Mouse (Mus musculus): ENCODE data around the gene Madcam1. TPM values are rescaled to one million over a fixed set of nuclear protein-coding genes. Genes with fewer than 3 reads are reported as not detected.

Madcam1 gene
- polyA plus RNA-seq, 1 experiment = not detected

DNA sequence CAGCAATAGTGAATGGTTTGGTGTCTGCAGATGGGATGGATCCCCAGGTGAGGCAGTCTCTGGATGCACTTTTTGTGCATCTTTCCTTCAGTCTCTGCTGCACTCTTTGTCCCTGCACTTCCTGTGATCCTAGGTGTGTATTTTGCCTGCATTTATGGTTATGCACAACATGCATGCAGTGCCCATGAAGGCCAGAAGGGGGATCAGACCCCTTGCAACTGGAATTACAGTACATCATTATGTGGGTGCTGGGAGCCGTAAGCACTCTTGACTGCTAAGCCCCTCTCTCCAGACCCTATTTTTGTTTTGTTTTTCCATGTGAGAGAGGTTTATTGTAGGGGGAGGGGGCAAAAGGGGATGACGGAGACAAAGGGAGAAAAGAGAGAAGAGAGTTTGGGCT, 4.1 kb upstream of the Madcam1 start:
- no peak overlapping the region for H3ac ChIP-seq (ENCODE audit: control insufficient read depth, insufficient read length, low read depth)
- H3K36me3 ChIP-seq (ENCODE audit: control insufficient read depth, insufficient read depth) = no peaks in the 10 kb centered on the region
- no peaks in the 10 kb centered on the region for H3K79me2 ChIP-seq (ENCODE audit: control insufficient read depth, insufficient read depth)
- no peak for TF ChIP-seq FOSL1 (IDR thresholded peaks at IDR 0.05; ENCODE audit: insufficient read depth, low read length, poor library complexity, severe bottlenecking)
- TF ChIP-seq MYOG (IDR thresholded peaks at IDR 0.05; ENCODE audit: control insufficient read depth, extremely low read depth, insufficient read length) = no peak
- no peak for TF ChIP-seq MAX (IDR thresholded peaks at IDR 0.05)
- no peak for TF ChIP-seq CEBPB (IDR thresholded peaks at IDR 0.05; ENCODE audit: low read depth)
- TF ChIP-seq MYOD1 (IDR thresholded peaks at IDR 0.05; ENCODE audit: control insufficient read depth, insufficient read length, low read depth) = no peak
- H3K4me3 ChIP-seq (ENCODE audit: insufficient read depth, poor library complexity, severe bottlenecking) = no peak overlapping the region
- peaks cover 18% of the 10 kb centered on the region for H3K27me3 ChIP-seq (ENCODE audit: control insufficient read depth, insufficient read depth, insufficient read length)
- no peaks in the 10 kb centered on the region for H3K79me3 ChIP-seq (ENCODE audit: low read depth)

DNA sequence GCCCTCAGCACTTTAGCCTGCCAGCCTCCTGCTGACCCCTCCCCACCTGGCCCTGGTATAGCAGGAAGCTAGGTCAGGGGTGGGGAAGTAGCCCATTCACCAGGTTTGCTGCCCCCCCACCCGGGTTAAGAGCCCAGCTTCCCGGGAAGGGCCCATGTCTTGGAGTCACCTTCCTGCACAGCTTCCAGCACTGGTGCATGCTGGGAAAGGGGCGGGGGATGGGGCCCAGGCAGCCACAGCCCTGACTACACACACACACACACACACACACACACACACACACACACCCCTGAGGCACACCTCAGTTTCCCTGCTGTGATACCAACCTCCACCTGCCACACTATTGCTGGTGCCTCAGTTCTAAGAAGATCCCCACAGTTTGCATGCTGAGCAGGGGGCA, 2.5 kb upstream of the Madcam1 start:
- no peaks in the 10 kb centered on the region for H3K79me2 ChIP-seq (ENCODE audit: control insufficient read depth, insufficient read depth)

DNA sequence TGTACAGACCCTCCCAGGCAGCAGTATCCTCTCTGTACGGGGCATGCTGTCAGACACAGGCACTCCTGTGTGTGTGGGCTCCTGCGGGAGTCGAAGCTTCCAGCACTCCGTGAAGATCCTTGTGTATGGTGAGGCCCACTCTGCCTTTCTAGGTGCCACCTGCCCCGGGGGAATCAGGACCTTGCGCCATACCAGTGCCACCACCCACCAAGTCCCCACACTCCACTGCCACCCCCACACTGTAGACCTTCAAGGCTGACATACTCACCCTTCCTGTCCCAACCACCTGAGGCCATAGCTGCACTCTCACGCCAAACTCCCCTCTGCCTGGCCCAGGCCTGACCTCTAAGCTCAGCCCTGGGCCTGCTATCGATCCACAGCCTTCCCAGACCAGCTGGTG, 692 bp downstream of the Madcam1 start:
- Histone ChIP-seq H3K4me3 (ENCODE audit: insufficient read depth, poor library complexity, severe bottlenecking) (no peak overlapping the region), H3K36me3 (ENCODE audit: control insufficient read depth, insufficient read depth) (no peaks in the 10 kb centered on the region)

More for the DNA sequence above, 2.5 kb upstream of the Madcam1 start:
- Histone ChIP-seq H3K36me3 (ENCODE audit: control insufficient read depth, insufficient read depth) (no peaks in the 10 kb centered on the region), H3K27me3 (ENCODE audit: control insufficient read depth, insufficient read depth, insufficient read length) (peaks cover 19% of the 10 kb centered on the region), H3ac (ENCODE audit: control insufficient read depth, insufficient read length, low read depth) (no peak overlapping the region), H3K79me3 (ENCODE audit: low read depth) (no peaks in the 10 kb centered on the region), H3K4me3 (ENCODE audit: insufficient read depth, poor library complexity, severe bottlenecking) (no peak overlapping the region)
- no peak for TF ChIP-seq MYOD1 (IDR thresholded peaks at IDR 0.05; ENCODE audit: control insufficient read depth, insufficient read length, low read depth)
- no peak for TF ChIP-seq USF1 (IDR thresholded peaks at IDR 0.05; ENCODE audit: low read depth)
- no peak for TF ChIP-seq MAX (IDR thresholded peaks at IDR 0.05)
- no peak for TF ChIP-seq FOSL1 (IDR thresholded peaks at IDR 0.05; ENCODE audit: insufficient read depth, low read length, poor library complexity, severe bottlenecking)
- no peak for TF ChIP-seq CEBPB (IDR thresholded peaks at IDR 0.05; ENCODE audit: low read depth)
- TF ChIP-seq MYOG (IDR thresholded peaks at IDR 0.05; ENCODE audit: control insufficient read depth, extremely low read depth, insufficient read length) = no peak
- TF ChIP-seq CTCF (IDR thresholded peaks at IDR 0.05; ENCODE audit: control insufficient read depth, insufficient read depth, insufficient read length) = no peak

GRCm38 (mm10) chr10:79666493-79666892, 2.1 kb downstream of the Madcam1 start:
- Histone ChIP-seq H3K36me3 (ENCODE audit: control insufficient read depth, insufficient read depth) (no peaks in the 10 kb centered on the region), H3K27me3 (ENCODE audit: control insufficient read depth, insufficient read depth, insufficient read length) (peaks cover 16% of the 10 kb centered on the region), H3K79me2 (ENCODE audit: control insufficient read depth, insufficient read depth) (peaks cover 22% of the 10 kb centered on the region), H3K79me3 (ENCODE audit: low read depth) (peaks cover 14% of the 10 kb centered on the region), H3ac (ENCODE audit: control insufficient read depth, insufficient read length, low read depth) (no peak overlapping the region), H3K4me3 (ENCODE audit: insufficient read depth, poor library complexity, severe bottlenecking) (no peak overlapping the region)
- no peak for TF ChIP-seq CTCF (IDR thresholded peaks at IDR 0.05; ENCODE audit: control insufficient read depth, insufficient read depth, insufficient read length)
- TF ChIP-seq USF1 (IDR thresholded peaks at IDR 0.05; ENCODE audit: low read depth) = no peak
- TF ChIP-seq MYOG (IDR thresholded peaks at IDR 0.05; ENCODE audit: control insufficient read depth, extremely low read depth, insufficient read length) = no peak
- TF ChIP-seq MAX (IDR thresholded peaks at IDR 0.05) = no peak
- no peak for TF ChIP-seq MYOD1 (IDR thresholded peaks at IDR 0.05; ENCODE audit: control insufficient read depth, insufficient read length, low read depth)
- TF ChIP-seq FOSL1 (IDR thresholded peaks at IDR 0.05; ENCODE audit: insufficient read depth, low read length, poor library complexity, severe bottlenecking) = no peak
- TF ChIP-seq CEBPB (IDR thresholded peaks at IDR 0.05; ENCODE audit: low read depth) = no peak

More for the DNA sequence above, 692 bp downstream of the Madcam1 start:
- no peak overlapping the region for H3ac ChIP-seq (ENCODE audit: control insufficient read depth, insufficient read length, low read depth)
- peaks cover 16% of the 10 kb centered on the region for H3K27me3 ChIP-seq (ENCODE audit: control insufficient read depth, insufficient read depth, insufficient read length)
- peaks cover 4% of the 10 kb centered on the region for H3K79me3 ChIP-seq (ENCODE audit: low read depth)
- TF ChIP-seq CTCF (IDR thresholded peaks at IDR 0.05; ENCODE audit: control insufficient read depth, insufficient read depth, insufficient read length) (no peak), FOSL1 (IDR thresholded peaks at IDR 0.05; ENCODE audit: insufficient read depth, low read length, poor library complexity, severe bottlenecking) (no peak), CEBPB (IDR thresholded peaks at IDR 0.05; ENCODE audit: low read depth) (no peak), MYOD1 (IDR thresholded peaks at IDR 0.05; ENCODE audit: control insufficient read depth, insufficient read length, low read depth) (no peak), MAX (IDR thresholded peaks at IDR 0.05) (no peak), USF1 (IDR thresholded peaks at IDR 0.05; ENCODE audit: low read depth) (no peak), MYOG (IDR thresholded peaks at IDR 0.05; ENCODE audit: control insufficient read depth, extremely low read depth, insufficient read length) (no peak)
- H3K79me2 ChIP-seq (ENCODE audit: control insufficient read depth, insufficient read depth) = peaks cover 7% of the 10 kb centered on the region

GRCm38 (mm10) chr10:79668076-79668475, 3.7 kb downstream of the Madcam1 start:
- no peak overlapping the region for H3K4me3 ChIP-seq (ENCODE audit: insufficient read depth, poor library complexity, severe bottlenecking)
- peaks cover 14% of the 10 kb centered on the region for H3K79me3 ChIP-seq (ENCODE audit: low read depth)
- H3K79me2 ChIP-seq (ENCODE audit: control insufficient read depth, insufficient read depth) = peaks cover 23% of the 10 kb centered on the region
- peaks cover 7% of the 10 kb centered on the region for H3K36me3 ChIP-seq (ENCODE audit: control insufficient read depth, insufficient read depth)
- H3K27me3 ChIP-seq (ENCODE audit: control insufficient read depth, insufficient read depth, insufficient read length) = peaks cover 16% of the 10 kb centered on the region
- H3ac ChIP-seq (ENCODE audit: control insufficient read depth, insufficient read length, low read depth) = no peak overlapping the region
- no peak for TF ChIP-seq MAX (IDR thresholded peaks at IDR 0.05)
- TF ChIP-seq MYOG (IDR thresholded peaks at IDR 0.05; ENCODE audit: control insufficient read depth, extremely low read depth, insufficient read length) = no peak
- no peak for TF ChIP-seq CTCF (IDR thresholded peaks at IDR 0.05; ENCODE audit: control insufficient read depth, insufficient read depth, insufficient read length)
- TF ChIP-seq CEBPB (IDR thresholded peaks at IDR 0.05; ENCODE audit: low read depth) = no peak
- TF ChIP-seq FOSL1 (IDR thresholded peaks at IDR 0.05; ENCODE audit: insufficient read depth, low read length, poor library complexity, severe bottlenecking) = no peak
- TF ChIP-seq USF1 (IDR thresholded peaks at IDR 0.05; ENCODE audit: low read depth) = no peak
- no peak for TF ChIP-seq MYOD1 (IDR thresholded peaks at IDR 0.05; ENCODE audit: control insufficient read depth, insufficient read length, low read depth)
